Mouse (Mus musculus) brain, embryonic 14.5 days (tissue): Measurements from ENCODE around the gene Gm10964.

Experiments used
- CTCF ChIP-seq: fragments of 200-500 bp; IDR thresholded peaks from 2 replicates; pipeline ENCODE4 v1.5.1; 2012; ENCODE audit warnings: inconsistent platforms, mild to moderate bottlenecking, moderate library complexity, borderline replicate concordance; ENCODE audit not compliant: insufficient read depth, insufficient read length; ENCODE audit errors: extremely low read depth
- POLR2A ChIP-seq: fragments of 200-500 bp; IDR thresholded peaks from 2 replicates; pipeline ENCODE4 v1.6.1; 2012; ENCODE audit warnings: mild to moderate bottlenecking, inconsistent platforms, borderline replicate concordance; ENCODE audit not compliant: poor library complexity, insufficient read depth, insufficient read length, severe bottlenecking; ENCODE audit errors: extremely low read depth

GRCm38 (mm10) chr3:103712196-103712595 lies 27.0 kb upstream of the Gm10964 start:
- no peak for TF ChIP-seq CTCF
- TF ChIP-seq POLR2A: no peak
